Mouse (Mus musculus) stomach, postnatal 0 days (tissue): ENCODE measurements around the gene Bach2. TPM values are rescaled to one million over a fixed set of nuclear protein-coding genes. Genes with fewer than 3 reads are reported as not detected.

Source experiments
- ATAC-seq: fragments of 200-750 bp; cut with Nextera tagmentation; 2 replicates; pipeline ENCODE4 v1.8.0; 2017; ENCODE audit not compliant: low FRiP score, low TSS enrichment
- DNase-seq: peaks from one replicate; pipeline ENCODE4 v3.0.0-alpha.2; 2016; ENCODE audit warnings: low spot score
- H3K27ac ChIP-seq: fragments of 300-500 bp; sonication (generic); replicated peaks from 2 replicates; pipeline ENCODE4 v1.5.1; 2014; ENCODE audit warnings: mild to moderate bottlenecking, control low read depth
- H3K27me3 ChIP-seq: fragments of 300-500 bp; sonication (generic); 2 replicates; pipeline ENCODE4 v1.6.1; 2014; ENCODE audit warnings: low read length; ENCODE audit not compliant: control insufficient read depth, insufficient read depth
- H3K36me3 ChIP-seq: fragments of 300-500 bp; sonication (generic); 2 replicates; pipeline ENCODE4 v1.6.1; 2014; ENCODE audit warnings: low read length, mixed read lengths; ENCODE audit not compliant: control insufficient read depth, insufficient read depth
- H3K4me1 ChIP-seq: fragments of 300-500 bp; sonication (generic); replicated peaks from 2 replicates; pipeline ENCODE4 v1.6.1; 2014; ENCODE audit warnings: antibody characterized with exemption; ENCODE audit not compliant: control insufficient read depth, insufficient read depth
- H3K4me2 ChIP-seq: fragments of 300-500 bp; sonication (generic); replicated peaks from 2 replicates; pipeline ENCODE4 v1.6.1; 2014; ENCODE audit warnings: low read depth, mild to moderate bottlenecking, control low read depth, moderate library complexity
- H3K4me3 ChIP-seq: fragments of 300-500 bp; sonication (generic); 2 replicates; pipeline ENCODE4 v1.5.1; 2014; ENCODE audit warnings: low read depth, low read length, control low read depth
- H3K9ac ChIP-seq: fragments of 300-500 bp; sonication (generic); 2 replicates; pipeline ENCODE4 v1.6.1; 2014; ENCODE audit warnings: mild to moderate bottlenecking, low read length, control low read depth, mixed read lengths
- H3K9me3 ChIP-seq: fragments of 300-500 bp; sonication (generic); 2 replicates; pipeline ENCODE4 v1.6.1; 2016; ENCODE audit warnings: low read length; ENCODE audit not compliant: control insufficient read depth
- CTCF ChIP-seq: IDR thresholded peaks from 2 replicates; pipeline ENCODE4 v1.5.1; 2016; ENCODE audit warnings: antibody characterized with exemption, low read depth, mild to moderate bottlenecking, moderate library complexity
- EP300 ChIP-seq: optimal IDR thresholded peaks from 2 replicates; pipeline ENCODE3; 2016; ENCODE audit warnings: antibody characterized with exemption
- WGBS: fragments of 180-500 bp; shearing (Covaris S2); extraction: QIAGEN DNeasy Blood & Tissue Kit; methylation state at CpG from one replicate; pipeline ENCODE4 v1.1.7; 2014; 5-methylcytosine and 5-hydroxymethylcytosine counted together
- polyA plus RNA-seq: library from polyadenylated mRNA; unstranded; fragments of >200 nt; fragmentation: Nextera tagmentation; extraction: Ambion mirVana; gene quantifications from 2 replicates; pipeline ENCODE4 v1.2.1, GENCODE M21; 2015

Bach2 gene
- polyA plus RNA-seq, 1 experiment from 2014 or later = 1.9 TPM

GRCm38 (mm10) chr4:32358602-32359464, 120.2 kb downstream of the Bach2 start:
- 66% methylated on average over 12 of the region's 12 CpGs for WGBS
- H3K4me3 ChIP-seq = no peak overlapping the region
- H3K36me3 ChIP-seq = no peaks in the 10 kb centered on the region
- no peak overlapping the region for H3K27ac ChIP-seq
- no peak overlapping the region for H3K9ac ChIP-seq
- ATAC-seq (no peak), DNase-seq (no peak)
- H3K27me3 ChIP-seq = no peaks in the 10 kb centered on the region
- no peaks in the 10 kb centered on the region for H3K9me3 ChIP-seq
- H3K4me1 ChIP-seq = no peaks in the 10 kb centered on the region
- no peak overlapping the region for H3K4me2 ChIP-seq
- TF ChIP-seq EP300 = no peak

- 49% methylated on average over 3 of the region's 3 CpGs for WGBS
- Histone ChIP-seq H3K36me3 (no peaks in the 10 kb centered on the region), H3K4me3 (no peak overlapping the region), H3K9ac (no peak overlapping the region), H3K9me3 (no peaks in the 10 kb centered on the region), H3K27ac (no peak overlapping the region), H3K4me1 (no peaks in the 10 kb centered on the region), H3K27me3 (no peaks in the 10 kb centered on the region), H3K4me2 (no peak overlapping the region)
- TF ChIP-seq CTCF (no peak), EP300 (no peak)
- no peak for ATAC-seq
- no peak for DNase-seq
Observed at GRCm38 (mm10) chr4:32359634-32360033, 121.0 kb downstream of the Bach2 start.

- DNase-seq (no peak), ATAC-seq (no peak)
- H3K9me3 ChIP-seq = no peaks in the 10 kb centered on the region
- no peaks in the 10 kb centered on the region for H3K27me3 ChIP-seq
- H3K4me2 ChIP-seq = no peak overlapping the region
- H3K27ac ChIP-seq = no peak overlapping the region
- no peaks in the 10 kb centered on the region for H3K36me3 ChIP-seq
- no peak for TF ChIP-seq EP300
- TF ChIP-seq CTCF = no peak
- H3K9ac ChIP-seq = no peak overlapping the region
- H3K4me3 ChIP-seq = no peak overlapping the region
- no peaks in the 10 kb centered on the region for H3K4me1 ChIP-seq
- WGBS = 99% methylated on average over 5 of the region's 5 CpGs
Observed at GRCm38 (mm10) chr4:32360496-32360895, 121.9 kb downstream of the Bach2 start.

- ATAC-seq = no peak; the same call in 1 of the 2 replicates
- whole genome bisulfite sequencing = 54% methylated on average over 14 of the region's 14 CpGs
- TF ChIP-seq CTCF (no peak), EP300 (no peak)
Observed at GRCm38 (mm10) chr4:32363488-32363984, 124.9 kb downstream of the Bach2 start.

GRCm38 (mm10) chr4:32365144-32365907, 126.7 kb downstream of the Bach2 start:
- Histone ChIP-seq H3K4me1 (no peaks in the 10 kb centered on the region), H3K9me3 (no peaks in the 10 kb centered on the region), H3K36me3 (no peaks in the 10 kb centered on the region), H3K27me3 (no peaks in the 10 kb centered on the region), H3K4me3 (no peak overlapping the region), H3K4me2 (no peak overlapping the region), H3K9ac (no peak overlapping the region), H3K27ac (peak overlapping the region; percentile 24; the same call in 1 of the 2 replicates)
- ATAC-seq = no peak
- TF ChIP-seq CTCF = no peak
- no peak for TF ChIP-seq EP300
- DNase-seq = no peak
- 47% methylated on average over 13 of the region's 13 CpGs for WGBS

More at GRCm38 (mm10) chr4:32363488-32363984, 124.9 kb downstream of the Bach2 start:
- Histone ChIP-seq H3K9me3 (no peaks in the 10 kb centered on the region), H3K27ac (no peak overlapping the region), H3K9ac (no peak overlapping the region), H3K4me3 (no peak overlapping the region), H3K27me3 (no peaks in the 10 kb centered on the region), H3K4me1 (no peaks in the 10 kb centered on the region), H3K36me3 (no peaks in the 10 kb centered on the region), H3K4me2 (no peak overlapping the region)
- DNase-seq = no peak
